Mouse (Mus musculus) forebrain, embryonic 16.5 days (tissue): Measurements from ENCODE around the gene Zfhx2. TPM values are rescaled to one million over a fixed set of nuclear protein-coding genes. Genes with fewer than 3 reads are reported as not detected.

Experiments used
- ATAC-seq: fragments of 200-750 bp; cut with Nextera tagmentation; 2 replicates; pipeline ENCODE4 v1.8.0; 2017; ENCODE audit warnings: mild to moderate bottlenecking, moderate library complexity
- H3K27ac ChIP-seq: fragments of 300-500 bp; sonication (generic); 2 replicates; pipeline ENCODE4 v1.5.1; 2014; ENCODE audit warnings: low read length, control low read depth
- H3K27me3 ChIP-seq: fragments of 300-500 bp; sonication (generic); replicated peaks from 2 replicates; pipeline ENCODE4 v1.6.1; 2014; ENCODE audit warnings: low read length; ENCODE audit not compliant: control insufficient read depth, insufficient read depth
- H3K36me3 ChIP-seq: fragments of 300-500 bp; sonication (generic); 2 replicates; pipeline ENCODE4 v1.6.1; 2014; ENCODE audit not compliant: control insufficient read depth, insufficient read depth
- H3K4me1 ChIP-seq: fragments of 300-500 bp; sonication (generic); replicated peaks from 2 replicates; pipeline ENCODE4 v1.6.1; 2014; ENCODE audit warnings: low read length; ENCODE audit not compliant: control insufficient read depth, insufficient read depth
- H3K4me2 ChIP-seq: fragments of 300-500 bp; sonication (generic); 2 replicates; pipeline ENCODE4 v1.6.1; 2014; ENCODE audit warnings: mild to moderate bottlenecking, low read length, control low read depth
- H3K4me3 ChIP-seq: fragments of 300-500 bp; sonication (generic); replicated peaks from 2 replicates; pipeline ENCODE4 v1.5.1; 2014; ENCODE audit warnings: mild to moderate bottlenecking, low read length, control low read depth
- H3K9ac ChIP-seq: fragments of 300-500 bp; sonication (generic); replicated peaks from 2 replicates; pipeline ENCODE4 v1.6.1; 2014; ENCODE audit warnings: low read depth, low read length, control low read depth
- H3K9me3 ChIP-seq: fragments of 300-500 bp; sonication (generic); 2 replicates; pipeline ENCODE4 v1.6.1; 2016; ENCODE audit warnings: low read length; ENCODE audit not compliant: control insufficient read depth
- WGBS: fragments of 180-500 bp; shearing (Covaris S2); extraction: QIAGEN DNeasy Blood & Tissue Kit; methylation state at CpG from one replicate; pipeline ENCODE4 v1.1.7; 2014; 5-methylcytosine and 5-hydroxymethylcytosine counted together
- polyA plus RNA-seq: library from polyadenylated mRNA; unstranded; fragments of >200 nt; fragmentation: Nextera tagmentation; extraction: Ambion mirVana; gene quantifications from 2 replicates; pipeline ENCODE4 v1.2.1, GENCODE M21; 2015

The Zfhx2 gene
- polyA plus RNA-seq, 1 experiment from 2014 or later, result 32.9 TPM

DNA sequence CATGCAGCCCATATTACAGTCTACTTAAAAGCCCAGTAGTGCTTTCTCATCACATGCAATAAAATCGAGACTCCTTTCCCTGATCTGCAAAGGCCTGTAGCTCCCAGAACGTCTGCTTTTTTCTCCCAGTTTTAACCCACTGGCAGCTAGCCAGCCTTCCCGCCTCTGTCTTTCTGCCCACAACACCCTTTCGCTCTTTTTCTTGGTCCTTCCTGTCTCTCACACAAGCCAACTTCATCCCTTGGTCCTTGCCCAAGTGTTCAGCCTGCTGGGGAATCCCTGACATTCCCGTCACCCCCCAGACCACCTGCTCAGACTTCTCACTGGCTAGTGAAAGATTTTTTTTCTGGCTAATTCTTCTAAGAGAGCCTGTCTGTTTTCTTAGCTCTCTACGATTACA lies 15.9 kb downstream of the Zfhx2 start:
- Histone ChIP-seq H3K27me3 (no peaks in the 10 kb centered on the region), H3K9ac (no peak overlapping the region), H3K27ac (peak overlapping the region; percentile 92), H3K4me3 (no peak overlapping the region), H3K4me2 (no peak overlapping the region), H3K4me1 (peaks cover 54% of the 10 kb centered on the region), H3K9me3 (no peaks in the 10 kb centered on the region), H3K36me3 (peaks cover 22% of the 10 kb centered on the region)
- no peak for ATAC-seq
- WGBS, result 14% methylated on average over 6 of the region's 6 CpGs

DNA sequence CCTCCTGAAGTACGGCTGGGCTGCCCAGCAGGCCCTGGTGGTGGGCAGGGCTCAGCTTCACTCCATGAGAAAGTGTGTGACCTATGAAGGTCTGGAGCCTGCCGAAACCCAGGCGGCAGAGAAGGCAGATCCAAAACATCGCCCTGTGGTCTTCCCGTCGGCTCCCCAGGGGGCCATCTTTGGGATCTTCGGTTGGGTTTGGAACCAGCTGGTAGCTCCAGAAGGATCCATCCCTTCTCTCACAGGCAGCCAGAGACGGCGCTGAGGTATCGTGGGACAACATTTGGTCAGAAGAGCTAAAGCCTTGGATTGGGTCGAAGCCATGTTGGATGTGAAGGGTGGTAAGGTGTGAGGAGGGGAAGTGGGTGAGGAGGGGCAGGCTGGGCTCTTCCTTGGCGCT lies 17.7 kb downstream of the Zfhx2 start:
- H3K4me2 ChIP-seq, result no peak overlapping the region
- peaks cover 26% of the 10 kb centered on the region for H3K36me3 ChIP-seq
- no peaks in the 10 kb centered on the region for H3K27me3 ChIP-seq
- H3K9ac ChIP-seq, result no peak overlapping the region
- H3K9me3 ChIP-seq, result no peaks in the 10 kb centered on the region
- ATAC-seq, result no peak
- peak overlapping the region; percentile 20; the same call in 1 of the 2 replicates for H3K27ac ChIP-seq
- peaks cover 47% of the 10 kb centered on the region for H3K4me1 ChIP-seq
- WGBS, result 87% methylated on average over 12 of the region's 12 CpGs
- H3K4me3 ChIP-seq, result no peak overlapping the region

DNA sequence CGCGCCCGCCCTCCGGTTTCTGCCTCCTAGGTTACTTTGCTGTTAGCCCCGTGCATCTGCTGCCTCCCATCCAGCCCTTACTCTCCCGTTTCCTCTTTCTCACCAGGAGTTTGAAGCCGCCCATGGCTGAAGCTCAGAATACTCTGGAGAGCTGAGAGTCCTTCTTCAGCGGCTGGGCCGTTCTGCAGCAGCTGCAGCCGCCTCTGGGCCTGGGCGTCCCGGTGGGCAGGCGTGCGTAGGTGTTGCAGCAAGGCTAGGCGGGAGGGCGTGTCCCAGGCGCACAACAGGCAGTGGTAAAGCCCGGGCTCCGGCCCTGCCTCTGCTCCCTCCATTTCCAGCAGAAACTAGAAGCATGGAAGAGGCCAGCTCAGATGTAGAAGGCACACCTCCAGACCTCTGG lies 20.4 kb downstream of the Zfhx2 start:
- Histone ChIP-seq H3K4me1 (peaks cover 21% of the 10 kb centered on the region), H3K36me3 (peaks cover 34% of the 10 kb centered on the region), H3K4me2 (no peak overlapping the region), H3K9me3 (no peaks in the 10 kb centered on the region), H3K9ac (no peak overlapping the region), H3K27me3 (no peaks in the 10 kb centered on the region), H3K4me3 (no peak overlapping the region), H3K27ac (no peak overlapping the region)
- no peak for ATAC-seq
- 37% methylated on average over 19 of the region's 19 CpGs for WGBS

DNA sequence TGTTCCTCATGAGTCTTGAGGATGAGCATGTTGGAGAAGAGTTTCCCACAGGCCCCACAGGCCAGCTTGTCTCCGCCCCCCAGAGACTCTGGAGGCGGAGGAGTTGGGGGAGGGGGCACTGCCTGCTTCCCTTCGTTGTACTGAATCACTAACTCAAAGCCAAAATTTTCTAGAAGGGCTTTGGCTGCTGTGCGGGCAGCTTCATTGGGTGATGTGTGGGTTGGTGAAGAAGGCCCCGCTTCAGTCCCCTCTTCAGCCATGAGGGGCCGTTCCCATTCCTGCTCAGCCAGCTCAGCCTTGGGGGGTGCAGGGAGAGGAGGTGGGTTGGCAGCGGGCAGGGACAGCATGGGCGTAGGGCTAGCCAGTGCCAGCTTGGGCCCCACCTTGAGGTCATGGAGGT lies 26.1 kb downstream of the Zfhx2 start:
- Histone ChIP-seq H3K9ac (no peak overlapping the region), H3K27me3 (no peaks in the 10 kb centered on the region), H3K4me2 (no peak overlapping the region), H3K9me3 (no peaks in the 10 kb centered on the region), H3K4me1 (peaks cover 34% of the 10 kb centered on the region), H3K4me3 (no peak overlapping the region), H3K27ac (peak overlapping the region; percentile 30; the same call in 1 of the 2 replicates), H3K36me3 (peaks cover 25% of the 10 kb centered on the region; the same call in 1 of the 2 replicates)
- no peak for ATAC-seq
- 89% methylated on average over 8 of the region's 8 CpGs for WGBS

- ATAC-seq, result no peak
- Histone ChIP-seq H3K36me3 (peaks cover 29% of the 10 kb centered on the region), H3K9me3 (no peaks in the 10 kb centered on the region), H3K9ac (no peak overlapping the region), H3K4me1 (peaks cover 41% of the 10 kb centered on the region), H3K4me3 (no peak overlapping the region), H3K27me3 (no peaks in the 10 kb centered on the region), H3K27ac (no peak overlapping the region), H3K4me2 (no peak overlapping the region)
- 89% methylated on average over 13 of the region's 13 CpGs for WGBS
These were observed 26.7 kb downstream of the Zfhx2 start for GRCm38 (mm10) chr14:55065391-55065790.

GRCm38 (mm10) chr14:55064481-55065370 lies 27.4 kb downstream of the Zfhx2 start:
- no peak for ATAC-seq
- Histone ChIP-seq H3K4me2 (no peak overlapping the region), H3K4me3 (no peak overlapping the region), H3K9me3 (no peaks in the 10 kb centered on the region), H3K27me3 (no peaks in the 10 kb centered on the region), H3K9ac (no peak overlapping the region), H3K27ac (peak overlapping the region; percentile 53; the same call in 1 of the 2 replicates), H3K4me1 (peaks cover 47% of the 10 kb centered on the region), H3K36me3 (peaks cover 27% of the 10 kb centered on the region)
- WGBS, result 86% methylated on average over 35 of the region's 35 CpGs

GRCm38 (mm10) chr14:55063581-55064381 lies 28.3 kb downstream of the Zfhx2 start:
- H3K27ac ChIP-seq, result peak overlapping the region; percentile 58
- H3K36me3 ChIP-seq, result peaks cover 22% of the 10 kb centered on the region; the same call in 1 of the 2 replicates
- 88% methylated on average over 22 of the region's 22 CpGs for WGBS
- H3K4me3 ChIP-seq, result no peak overlapping the region
- no peaks in the 10 kb centered on the region for H3K27me3 ChIP-seq
- H3K4me1 ChIP-seq, result peaks cover 56% of the 10 kb centered on the region
- H3K9ac ChIP-seq, result no peak overlapping the region
- no peak for ATAC-seq
- no peaks in the 10 kb centered on the region for H3K9me3 ChIP-seq
- no peak overlapping the region; the same call in 1 of the 2 replicates for H3K4me2 ChIP-seq

- Histone ChIP-seq H3K27me3 (no peaks in the 10 kb centered on the region), H3K9ac (peak overlapping the region; percentile 45), H3K36me3 (peaks cover 17% of the 10 kb centered on the region; the same call in 1 of the 2 replicates), H3K4me2 (peak overlapping the region; percentile 48), H3K4me3 (peak overlapping the region; percentile 25; the same call in 1 of the 2 replicates), H3K4me1 (peaks cover 62% of the 10 kb centered on the region), H3K27ac (peak overlapping the region; percentile 58), H3K9me3 (no peaks in the 10 kb centered on the region)
- WGBS, result 90% methylated on average over 5 of the region's 5 CpGs
- ATAC-seq, result no peak
These were observed 29.0 kb downstream of the Zfhx2 start for GRCm38 (mm10) chr14:55063117-55063516.

DNA sequence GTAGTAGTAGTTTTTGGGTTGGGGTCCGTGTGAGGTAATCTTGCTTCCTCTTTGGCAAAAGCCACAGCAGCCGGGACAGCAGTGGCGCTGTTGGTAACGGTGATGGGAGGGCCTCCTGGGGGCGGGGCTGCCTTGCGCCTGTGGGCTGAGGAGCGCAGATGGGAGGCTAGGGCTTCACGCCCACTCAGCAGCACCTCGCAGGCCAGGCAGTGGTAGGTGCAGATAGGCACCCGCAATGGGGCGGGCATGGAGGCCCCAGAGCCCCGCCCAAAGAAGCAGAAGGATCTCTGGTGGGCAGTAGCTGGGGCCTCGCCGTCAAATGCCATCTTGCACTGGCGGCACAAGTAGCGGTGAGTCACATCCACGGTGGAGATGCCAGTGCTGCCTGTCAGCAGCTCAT lies 29.5 kb downstream of the Zfhx2 start:
- Histone ChIP-seq H3K4me2 (peak overlapping the region; percentile 48), H3K27me3 (no peaks in the 10 kb centered on the region), H3K4me3 (peak overlapping the region; percentile 25), H3K9me3 (no peaks in the 10 kb centered on the region), H3K9ac (peak overlapping the region; percentile 45), H3K36me3 (peaks cover 19% of the 10 kb centered on the region; the same call in 1 of the 2 replicates), H3K27ac (peak overlapping the region; percentile 58), H3K4me1 (peaks cover 67% of the 10 kb centered on the region)
- 20% methylated on average over 17 of the region's 17 CpGs for WGBS
- peak; percentile 77 for ATAC-seq
